Mouse (Mus musculus) hindbrain, embryonic 13.5 days (tissue): Measurements from ENCODE around the gene Lifr. TPM values are rescaled to one million over a fixed set of nuclear protein-coding genes. Genes with fewer than 3 reads are reported as not detected.

ENCODE experiments used
- ATAC-seq: fragments of 200-750 bp; cut with Nextera tagmentation; 2 replicates; pipeline ENCODE4 v1.8.0; 2017; ENCODE audit warnings: moderate TSS enrichment; ENCODE audit not compliant: low FRiP score
- H3K27ac ChIP-seq: fragments of 300-500 bp; sonication (generic); 2 replicates; pipeline ENCODE4 v1.5.1; 2015; ENCODE audit warnings: inconsistent platforms, mild to moderate bottlenecking, moderate library complexity
- H3K27me3 ChIP-seq: fragments of 300-500 bp; sonication (generic); 2 replicates; pipeline ENCODE4 v1.6.1; 2015; ENCODE audit warnings: mild to moderate bottlenecking, inconsistent platforms
- H3K36me3 ChIP-seq: fragments of 300-500 bp; sonication (generic); 2 replicates; pipeline ENCODE4 v1.6.1; 2015; ENCODE audit warnings: mild to moderate bottlenecking, inconsistent platforms
- H3K4me1 ChIP-seq: fragments of 300-500 bp; sonication (generic); replicated peaks from 2 replicates; pipeline ENCODE4 v1.6.1; 2015; ENCODE audit warnings: inconsistent platforms
- H3K4me2 ChIP-seq: fragments of 300-500 bp; sonication (generic); 2 replicates; pipeline ENCODE4 v1.6.1; 2015; ENCODE audit warnings: inconsistent platforms, mild to moderate bottlenecking, moderate library complexity
- H3K4me3 ChIP-seq: fragments of 300-500 bp; sonication (generic); 2 replicates; pipeline ENCODE4 v1.5.1; 2015; ENCODE audit warnings: mild to moderate bottlenecking, inconsistent platforms
- H3K9ac ChIP-seq: fragments of 300-500 bp; sonication (generic); 2 replicates; pipeline ENCODE4 v1.6.1; 2015; ENCODE audit warnings: mild to moderate bottlenecking, inconsistent platforms
- H3K9me3 ChIP-seq: fragments of 300-500 bp; sonication (generic); 2 replicates; pipeline ENCODE4 v1.6.1; 2016; ENCODE audit warnings: inconsistent platforms
- WGBS: fragments of 180-500 bp; shearing (Covaris S2); methylation state at CpG from one replicate; pipeline ENCODE4 v1.1.7; 2015; 5-methylcytosine and 5-hydroxymethylcytosine counted together
- polyA plus RNA-seq: library from polyadenylated mRNA; unstranded; fragments of >200 nt; fragmentation: Nextera tagmentation; extraction: Ambion mirVana; gene quantifications from 2 replicates; pipeline ENCODE4 v1.2.1, GENCODE M21; 2015

The Lifr gene
- polyA plus RNA-seq, 1 experiment from 2014 or later, result 19.1 TPM

GRCm38 (mm10) chr15:7084780-7085497, 5.5 kb upstream of the Lifr start:
- Histone ChIP-seq H3K27ac (no peak overlapping the region), H3K27me3 (0 out of 2 replicates have a peak, but pooled peaks cover 4% of the 10 kb centered on the region), H3K4me3 (no peak overlapping the region), H3K36me3 (no peaks in the 10 kb centered on the region), H3K9me3 (no peaks in the 10 kb centered on the region), H3K9ac (peak overlapping the region; percentile 13; the same call in 1 of the 2 replicates), H3K4me2 (no peak overlapping the region), H3K4me1 (peaks cover 10% of the 10 kb centered on the region)
- WGBS, result 42% methylated on average over 8 of the region's 8 CpGs
- no peak for ATAC-seq

GRCm38 (mm10) chr15:7088691-7089090, 1.7 kb upstream of the Lifr start:
- Histone ChIP-seq H3K4me3 (no peak overlapping the region), H3K36me3 (no peaks in the 10 kb centered on the region), H3K9me3 (no peaks in the 10 kb centered on the region), H3K4me1 (peaks cover 10% of the 10 kb centered on the region), H3K9ac (no peak overlapping the region), H3K27ac (no peak overlapping the region), H3K27me3 (0 out of 2 replicates have a peak, but pooled peaks cover 4% of the 10 kb centered on the region), H3K4me2 (no peak overlapping the region)
- no peak for ATAC-seq
- 57% methylated on average over 2 of the region's 2 CpGs for WGBS

- Histone ChIP-seq H3K27me3 (no peaks in the 10 kb centered on the region), H3K4me1 (no peaks in the 10 kb centered on the region), H3K4me3 (no peak overlapping the region), H3K9me3 (no peaks in the 10 kb centered on the region), H3K4me2 (no peak overlapping the region), H3K9ac (no peak overlapping the region), H3K36me3 (no peaks in the 10 kb centered on the region), H3K27ac (no peak overlapping the region)
- no peak for ATAC-seq
- WGBS, result 68% methylated on average over 8 of the region's 8 CpGs
Observed at GRCm38 (mm10) chr15:7092321-7092720, 1.9 kb downstream of the Lifr start.

GRCm38 (mm10) chr15:7099406-7099805, 9.0 kb downstream of the Lifr start:
- 83% methylated on average over 1 of the region's 1 CpGs for WGBS
- Histone ChIP-seq H3K4me3 (no peak overlapping the region), H3K36me3 (no peaks in the 10 kb centered on the region), H3K27ac (no peak overlapping the region), H3K9ac (no peak overlapping the region), H3K9me3 (no peaks in the 10 kb centered on the region), H3K4me1 (no peaks in the 10 kb centered on the region), H3K27me3 (no peaks in the 10 kb centered on the region), H3K4me2 (no peak overlapping the region)
- ATAC-seq, result no peak

- WGBS, result 86% methylated on average over 6 of the region's 6 CpGs
- Histone ChIP-seq H3K9me3 (no peaks in the 10 kb centered on the region), H3K9ac (no peak overlapping the region), H3K4me1 (no peaks in the 10 kb centered on the region), H3K36me3 (no peaks in the 10 kb centered on the region), H3K4me2 (no peak overlapping the region), H3K27ac (no peak overlapping the region), H3K4me3 (no peak overlapping the region), H3K27me3 (no peaks in the 10 kb centered on the region)
- ATAC-seq, result no peak
Observed at GRCm38 (mm10) chr15:7100226-7100625, 9.8 kb downstream of the Lifr start.

GRCm38 (mm10) chr15:7103051-7103450, 12.6 kb downstream of the Lifr start:
- H3K27ac ChIP-seq, result no peak overlapping the region
- H3K9ac ChIP-seq, result no peak overlapping the region
- no peaks in the 10 kb centered on the region for H3K9me3 ChIP-seq
- no peaks in the 10 kb centered on the region for H3K36me3 ChIP-seq
- H3K4me1 ChIP-seq, result no peaks in the 10 kb centered on the region
- H3K27me3 ChIP-seq, result no peaks in the 10 kb centered on the region
- no peak for ATAC-seq
- 89% methylated on average over 2 of the region's 2 CpGs for WGBS
- no peak overlapping the region for H3K4me3 ChIP-seq
- no peak overlapping the region for H3K4me2 ChIP-seq

GRCm38 (mm10) chr15:7105224-7105623, 14.8 kb downstream of the Lifr start:
- no peaks in the 10 kb centered on the region for H3K4me1 ChIP-seq
- H3K27ac ChIP-seq, result no peak overlapping the region
- H3K4me3 ChIP-seq, result no peak overlapping the region
- H3K9ac ChIP-seq, result no peak overlapping the region
- 86% methylated on average over 5 of the region's 5 CpGs for WGBS
- no peaks in the 10 kb centered on the region for H3K9me3 ChIP-seq
- no peaks in the 10 kb centered on the region for H3K27me3 ChIP-seq
- no peaks in the 10 kb centered on the region for H3K36me3 ChIP-seq
- H3K4me2 ChIP-seq, result no peak overlapping the region
- ATAC-seq, result no peak

GRCm38 (mm10) chr15:7108160-7108559, 17.7 kb downstream of the Lifr start:
- Histone ChIP-seq H3K9ac (no peak overlapping the region), H3K4me1 (no peaks in the 10 kb centered on the region), H3K27me3 (no peaks in the 10 kb centered on the region), H3K36me3 (no peaks in the 10 kb centered on the region), H3K4me2 (no peak overlapping the region), H3K27ac (no peak overlapping the region), H3K9me3 (no peaks in the 10 kb centered on the region), H3K4me3 (no peak overlapping the region)
- WGBS, result 88% methylated on average over 6 of the region's 6 CpGs
- no peak for ATAC-seq

- no peaks in the 10 kb centered on the region for H3K4me1 ChIP-seq
- 86% methylated on average over 6 of the region's 6 CpGs for WGBS
- no peaks in the 10 kb centered on the region for H3K27me3 ChIP-seq
- no peak overlapping the region for H3K4me2 ChIP-seq
- H3K9me3 ChIP-seq, result no peaks in the 10 kb centered on the region
- H3K36me3 ChIP-seq, result no peaks in the 10 kb centered on the region
- no peak overlapping the region for H3K27ac ChIP-seq
- no peak for ATAC-seq
- H3K9ac ChIP-seq, result no peak overlapping the region
- H3K4me3 ChIP-seq, result no peak overlapping the region
Observed at GRCm38 (mm10) chr15:7112227-7112907, 22.0 kb downstream of the Lifr start.

- H3K27ac ChIP-seq, result no peak overlapping the region
- WGBS, result 95% methylated on average over 3 of the region's 3 CpGs
- H3K4me1 ChIP-seq, result no peaks in the 10 kb centered on the region
- no peak overlapping the region for H3K9ac ChIP-seq
- H3K36me3 ChIP-seq, result no peaks in the 10 kb centered on the region
- no peaks in the 10 kb centered on the region for H3K27me3 ChIP-seq
- H3K4me2 ChIP-seq, result no peak overlapping the region
- H3K9me3 ChIP-seq, result no peaks in the 10 kb centered on the region
- no peak overlapping the region for H3K4me3 ChIP-seq
- no peak for ATAC-seq
Observed at GRCm38 (mm10) chr15:7113906-7114305, 23.5 kb downstream of the Lifr start.

- Histone ChIP-seq H3K4me3 (no peak overlapping the region), H3K4me2 (no peak overlapping the region), H3K4me1 (no peaks in the 10 kb centered on the region), H3K27ac (no peak overlapping the region), H3K9ac (no peak overlapping the region), H3K27me3 (no peaks in the 10 kb centered on the region), H3K9me3 (no peaks in the 10 kb centered on the region), H3K36me3 (no peaks in the 10 kb centered on the region)
- WGBS, result 42% methylated on average over 7 of the region's 7 CpGs
- no peak for ATAC-seq
Observed at GRCm38 (mm10) chr15:7115326-7116003, 25.1 kb downstream of the Lifr start.

GRCm38 (mm10) chr15:7116216-7116615, 25.8 kb downstream of the Lifr start:
- Histone ChIP-seq H3K9ac (no peak overlapping the region), H3K27me3 (no peaks in the 10 kb centered on the region), H3K4me2 (no peak overlapping the region), H3K36me3 (no peaks in the 10 kb centered on the region), H3K9me3 (no peaks in the 10 kb centered on the region), H3K4me3 (no peak overlapping the region), H3K4me1 (no peaks in the 10 kb centered on the region), H3K27ac (no peak overlapping the region)
- no peak for ATAC-seq
- WGBS, result 55% methylated on average over 1 of the region's 1 CpGs
